Mouse (Mus musculus) stomach, postnatal 0 days (tissue): ENCODE measurements around the gene Ctnnbl1.

Experiments
- CTCF ChIP-seq: IDR thresholded peaks from 2 replicates; pipeline ENCODE4 v1.5.1; 2016; ENCODE audit warnings: antibody characterized with exemption, low read depth, mild to moderate bottlenecking, moderate library complexity
- EP300 ChIP-seq: optimal IDR thresholded peaks from 2 replicates; pipeline ENCODE3; 2016; ENCODE audit warnings: antibody characterized with exemption

- no peak for TF ChIP-seq CTCF
- TF ChIP-seq EP300: no peak
Measured at GRCm38 (mm10) chr2:157914889-157915517, 177.8 kb downstream of the Ctnnbl1 start.
